Mouse (Mus musculus) heart, postnatal 25 days (tissue): ENCODE measurements around the gene Dhrs7. TPM values are rescaled to one million over a fixed set of nuclear protein-coding genes. Genes with fewer than 3 reads are reported as not detected.
"Not testable (repeated sequence)": the region's sequence is repeated elsewhere in the genome, so short reads cannot be mapped to it uniquely, and the experiment has no call there.

Source experiments
- DNase-seq: peaks from one replicate; pipeline ENCODE4 v3.0.0; 2022; ENCODE audit warnings: low spot score
- intact Hi-C: fragments of 180-260 bp; cut with DNase I; formaldehyde crosslinking; loops from one replicate; pipeline ENCODE4 v1.15.1; 2025
- total RNA-seq, 2 experiments: library from RNA; stranded (reverse); gene quantifications; 2 replicates each; pipeline ENCODE4 v1.2.3; 2021

Dhrs7 gene
- 10 to 100 TPM; 69.0 to 86.7 TPM for total RNA-seq

DNA sequence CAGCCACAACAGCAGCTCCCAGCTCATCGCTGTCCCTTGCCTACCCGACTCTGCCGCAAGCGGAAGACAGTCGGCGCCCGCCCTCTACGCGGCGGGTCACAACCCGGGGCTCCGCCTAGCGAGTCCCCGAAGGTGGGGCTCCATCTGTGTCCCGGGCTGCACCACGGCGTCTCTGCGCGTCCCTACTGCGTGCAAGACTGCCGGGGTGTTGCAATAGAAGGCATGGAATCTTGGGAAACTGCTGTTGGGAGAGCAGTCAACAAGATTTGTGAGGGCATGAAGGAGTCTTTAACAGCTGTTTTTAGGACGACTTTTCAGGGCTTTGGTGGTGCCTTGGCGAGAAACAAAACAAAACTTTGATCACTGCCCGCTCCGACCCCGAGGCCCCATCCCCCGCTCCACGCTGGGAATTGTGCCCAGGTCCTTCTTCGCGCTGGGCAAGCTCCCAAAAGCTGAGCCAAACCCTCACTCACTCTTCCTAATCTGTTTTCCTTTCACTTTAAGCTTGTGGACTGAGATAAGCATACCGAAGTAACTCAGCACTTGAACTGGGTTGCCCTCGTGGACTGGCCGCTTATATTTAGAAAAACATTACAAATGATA lies at the start of gene Dhrs7:
TSS of gene Dhrs7 (minus strand) at position 175 of the 603 bp plus-strand sequence.
- DNase-seq = peak; percentile 91
- intact Hi-C loops = loop anchor here (5.0 kb wide), 2 partner anchors 97 to 128 kb away; partner anchors contain the start of gene Pcnx4

- intact Hi-C loops = no loop called here
- no peak for DNase-seq
Measured at GRCm38 (mm10) chr12:72709981-72710380, 45.3 kb upstream of the Dhrs7 start.

- DNase-seq = no peak
- intact Hi-C loops = no loop called here
Measured at GRCm38 (mm10) chr12:72704068-72704467, 39.4 kb upstream of the Dhrs7 start.

DNA sequence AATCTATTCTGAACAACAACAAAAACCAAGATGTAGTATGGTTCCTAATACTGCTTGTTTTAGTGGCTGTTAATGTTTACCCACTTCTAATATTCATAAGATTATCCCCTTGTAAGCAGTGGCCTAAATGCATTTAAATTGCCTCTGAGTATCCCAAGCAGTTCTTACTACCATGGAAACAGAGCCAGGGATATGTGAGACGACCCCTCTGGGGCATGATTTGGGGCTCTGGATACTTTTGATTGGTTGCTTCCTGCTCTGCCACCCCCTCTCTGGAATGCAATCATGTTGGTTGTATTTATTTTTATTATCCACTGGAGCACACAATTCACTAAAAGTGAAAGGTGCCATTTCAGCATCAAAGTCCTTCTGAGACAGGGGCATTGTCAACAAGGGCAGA lies 35.3 kb upstream of the Dhrs7 start:
- intact Hi-C loops = no loop called here

GRCm38 (mm10) chr12:72694901-72695463 lies 30.3 kb upstream of the Dhrs7 start:
- intact Hi-C loops = loop anchor here (1.0 to 5.0 kb wide), 2 partner anchors 41 to 277 kb away; no protein-coding TSS in a partner anchor
- no peak for DNase-seq

More for the DNA sequence above, 35.3 kb upstream of the Dhrs7 start:
- no peak for DNase-seq

DNA sequence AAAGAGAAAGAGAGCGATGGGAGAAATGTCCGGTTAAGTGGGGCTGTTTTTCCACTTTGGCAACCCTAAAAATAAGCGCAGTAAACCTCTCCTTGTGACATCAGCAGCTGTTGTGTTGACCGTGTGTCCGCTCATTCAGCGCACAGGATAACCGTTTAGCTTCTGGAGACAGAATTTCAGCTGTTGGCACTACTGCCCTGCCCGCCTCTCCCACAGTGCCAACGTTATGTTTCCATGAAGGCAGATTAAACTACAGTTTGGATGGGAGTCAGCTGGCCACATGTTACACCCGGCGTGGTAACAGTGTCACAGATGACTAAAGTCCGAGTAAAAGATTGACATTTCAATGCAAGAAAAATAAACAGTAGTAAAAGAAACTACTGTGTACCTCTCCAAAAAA lies 29.7 kb upstream of the Dhrs7 start:
- intact Hi-C loops = loop anchor here (1.0 kb wide), 1 partner anchor 40 kb away; no protein-coding TSS in a partner anchor
- DNase-seq = no peak

GRCm38 (mm10) chr12:72693895-72694294 lies 29.2 kb upstream of the Dhrs7 start:
- intact Hi-C loops = loop anchor here (1.0 to 2.0 kb wide), 2 partner anchors 40 to 175 kb away; no protein-coding TSS in a partner anchor
- no peak for DNase-seq

GRCm38 (mm10) chr12:72688281-72688680 lies 23.6 kb upstream of the Dhrs7 start:
- intact Hi-C loops, DNase-seq: not testable (repeated sequence)

DNA sequence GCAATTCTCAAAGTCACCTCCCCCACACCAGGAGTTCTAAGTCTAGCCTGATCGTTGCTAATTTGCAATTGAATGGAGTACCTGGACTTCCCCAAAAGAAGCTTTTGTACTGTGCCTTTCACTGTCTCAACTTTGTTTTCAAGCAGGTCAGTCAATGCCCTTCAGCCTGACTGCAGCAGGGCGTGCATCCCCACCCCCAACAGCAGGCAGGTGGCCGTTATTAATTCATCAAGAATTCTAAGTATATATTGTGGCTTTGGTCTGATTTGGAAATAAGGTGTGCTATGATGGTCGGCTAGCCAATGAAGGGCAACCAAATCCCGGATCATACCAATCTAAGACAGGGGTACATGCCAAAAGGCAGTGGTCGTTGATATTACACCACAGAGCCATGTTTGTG lies 23.0 kb upstream of the Dhrs7 start:
- DNase-seq, intact Hi-C loops: not testable (repeated sequence)

DNA sequence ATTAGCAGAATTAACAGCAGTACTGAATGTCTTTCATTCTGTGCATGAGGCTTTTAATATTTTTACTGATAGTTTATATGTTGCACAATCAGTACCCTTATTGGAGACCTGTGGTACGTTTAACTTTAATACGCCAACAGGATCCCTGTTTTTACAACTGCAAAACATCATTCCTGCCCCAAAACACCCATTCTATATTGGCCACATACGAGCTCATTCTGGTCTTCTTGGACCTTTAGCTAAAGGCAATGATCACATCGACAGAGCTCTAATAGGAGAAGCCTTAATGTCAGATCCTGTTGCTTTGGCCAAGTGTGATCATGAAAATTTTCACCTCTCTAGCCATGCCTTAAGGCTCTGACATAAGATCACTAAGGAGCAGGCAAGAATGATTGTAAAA lies 21.9 kb upstream of the Dhrs7 start:
- DNase-seq, intact Hi-C loops: not testable (repeated sequence)

DNA sequence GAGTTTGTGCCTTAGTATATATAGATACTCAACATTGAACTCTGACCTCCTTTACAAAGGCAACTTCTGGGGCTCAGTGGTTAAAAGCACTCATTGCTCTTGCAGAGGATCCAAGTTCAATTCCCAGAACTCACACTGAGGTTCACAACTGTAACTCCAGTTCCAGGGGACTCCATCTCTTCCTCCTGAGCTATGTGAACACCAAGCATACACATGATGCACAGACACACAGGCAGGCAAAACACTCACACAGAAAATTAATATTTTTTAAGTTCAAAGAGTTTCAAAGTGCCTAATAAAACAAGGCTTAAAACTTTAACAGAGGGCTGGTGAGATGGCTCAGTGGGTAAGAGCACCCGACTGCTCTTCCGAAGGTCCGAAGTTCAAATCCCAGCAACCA lies 18.9 kb upstream of the Dhrs7 start:
- no peak for DNase-seq
- intact Hi-C loops = no loop called here

DNA sequence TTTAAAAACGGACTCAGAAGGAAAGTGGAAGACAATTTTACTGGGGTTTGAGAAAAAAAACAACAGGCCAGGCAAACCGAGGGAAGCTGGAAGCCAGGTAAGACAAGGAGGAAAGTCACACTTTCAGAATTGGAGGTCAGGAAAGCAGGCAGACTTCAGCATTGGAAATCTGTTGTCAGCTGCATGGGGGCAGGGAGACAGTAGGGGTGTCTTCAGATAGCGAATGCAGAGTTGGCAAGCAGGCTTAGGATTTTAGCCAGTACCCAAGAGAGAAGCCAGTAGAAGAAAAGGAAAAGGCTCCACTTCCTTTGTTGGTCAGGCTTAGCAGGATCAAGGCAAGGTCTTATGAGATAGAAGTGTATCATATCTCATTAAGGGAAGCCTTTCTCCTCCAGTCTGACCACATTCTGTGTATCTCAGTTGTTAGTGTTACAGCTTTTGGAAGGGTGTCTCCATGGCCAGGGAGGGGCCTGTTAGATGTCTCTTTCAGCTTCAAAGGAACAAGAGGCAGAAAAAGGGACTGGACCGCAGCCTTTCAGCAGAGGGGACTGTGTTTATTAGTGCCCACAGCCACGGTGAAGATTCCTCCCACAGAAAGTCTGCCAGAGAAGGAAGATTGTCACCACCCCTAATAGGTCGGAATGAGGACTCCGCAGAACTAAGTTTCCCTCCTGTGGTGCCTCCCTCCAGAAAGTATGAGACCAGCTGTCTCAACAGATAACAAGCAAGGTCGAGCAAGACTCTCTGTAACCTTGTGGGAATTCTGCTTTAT lies 18.0 kb upstream of the Dhrs7 start:
- intact Hi-C loops = no loop called here
- no peak for DNase-seq

GRCm38 (mm10) chr12:72681919-72682318 lies 17.2 kb upstream of the Dhrs7 start:
- intact Hi-C loops = no loop called here
- no peak for DNase-seq

DNA sequence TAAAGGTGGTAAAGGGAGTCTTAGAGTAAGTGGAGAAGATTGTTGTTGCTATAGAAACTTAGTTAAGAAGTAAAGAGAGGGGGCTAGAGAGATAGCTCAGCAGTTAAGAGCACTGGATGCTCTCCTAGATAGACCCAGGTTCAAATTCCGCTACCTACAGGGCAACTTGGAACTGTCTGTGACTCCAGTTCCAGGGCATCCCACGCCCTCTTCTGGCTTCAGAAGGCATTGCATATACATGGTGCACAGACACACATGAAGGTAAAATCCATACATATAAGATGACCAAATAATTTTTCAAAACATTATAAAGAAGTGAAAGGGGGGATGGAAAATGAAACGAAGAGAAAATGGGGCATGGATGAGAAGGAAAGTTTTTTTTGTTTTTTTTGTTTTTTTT lies 14.9 kb upstream of the Dhrs7 start:
- DNase-seq = no peak
- intact Hi-C loops = no loop called here

DNA sequence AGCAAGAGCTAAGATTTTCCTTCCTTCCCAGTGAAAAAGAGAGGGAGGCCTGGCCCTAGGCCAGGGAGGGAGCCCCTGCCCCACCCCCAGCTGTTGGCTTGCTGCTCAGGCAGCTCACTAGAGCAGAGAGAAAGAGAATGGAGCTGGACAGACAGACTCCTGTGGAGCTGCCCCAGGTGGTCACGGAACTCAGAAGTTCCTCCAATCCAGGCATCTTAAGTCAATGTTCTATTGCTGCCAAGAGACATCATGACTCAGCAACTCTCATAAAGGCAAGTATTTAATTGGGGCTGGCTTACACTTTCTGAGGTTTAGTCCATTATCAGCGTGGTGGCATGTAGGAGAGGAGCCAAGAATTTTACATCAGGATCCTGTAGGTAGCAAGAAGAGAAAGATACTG lies 10.1 kb upstream of the Dhrs7 start:
- no peak for DNase-seq
- intact Hi-C loops = no loop called here

GRCm38 (mm10) chr12:72674079-72674797 lies 9.5 kb upstream of the Dhrs7 start:
- intact Hi-C loops = no loop called here
- DNase-seq = no peak

DNA sequence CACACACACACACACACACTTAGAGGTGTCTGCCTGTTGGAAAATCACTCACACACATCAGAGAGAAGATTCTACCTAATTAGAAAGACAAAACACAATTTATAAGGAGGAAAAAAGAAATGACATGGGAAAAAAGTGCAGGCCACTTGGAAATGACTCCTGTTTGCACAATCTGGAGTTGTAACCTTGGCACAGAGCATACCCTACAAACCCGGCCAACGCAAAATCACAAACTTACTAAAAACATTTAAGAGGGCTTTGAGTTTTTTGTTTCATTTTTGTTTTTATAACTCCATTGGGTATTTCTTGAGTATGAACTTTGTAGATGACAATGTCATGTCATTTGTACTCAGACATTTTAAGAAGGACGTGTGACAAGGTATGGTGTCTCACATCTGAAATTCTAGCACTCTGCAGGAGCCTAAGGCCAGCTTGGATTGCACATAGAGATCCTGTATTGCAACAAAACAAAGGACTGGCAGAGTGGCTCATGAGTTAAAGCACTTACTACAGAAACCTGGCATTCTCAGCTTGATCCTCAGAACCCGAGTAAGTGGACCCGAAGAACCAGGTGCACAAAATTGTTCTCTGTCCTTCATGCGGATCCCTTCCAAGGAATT lies 6.9 kb upstream of the Dhrs7 start:
- DNase-seq = no peak
- intact Hi-C loops = no loop called here

DNA sequence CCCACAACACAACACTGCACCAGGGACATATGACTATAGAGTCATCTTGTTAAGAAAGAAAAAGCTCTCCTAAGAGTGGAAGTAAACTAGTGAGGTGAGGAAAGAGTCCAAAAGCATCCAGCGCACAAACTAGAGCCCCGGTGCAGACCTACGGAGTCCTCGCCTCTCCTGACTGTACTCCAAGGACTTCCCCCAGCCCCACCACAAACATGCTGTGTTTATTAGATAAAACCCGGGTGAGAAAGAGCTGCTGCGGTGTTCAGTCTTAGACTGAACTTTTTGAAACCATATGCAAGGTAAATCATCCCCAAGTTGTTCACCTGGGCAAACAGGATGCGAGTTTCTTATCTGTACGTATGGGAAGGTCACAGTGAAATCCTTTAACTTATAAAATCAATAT lies 6.2 kb upstream of the Dhrs7 start:
- intact Hi-C loops = no loop called here
- no peak for DNase-seq

GRCm38 (mm10) chr12:72667868-72668469 lies 3.3 kb upstream of the Dhrs7 start:
- no peak for DNase-seq
- intact Hi-C loops = loop anchor here (5.0 kb wide), 1 partner anchor 94 kb away; no protein-coding TSS in a partner anchor
